Mouse (Mus musculus) heart, adult 8-10 months (tissue): ENCODE measurements around the gene Fez2. TPM values are rescaled to one million over a fixed set of nuclear protein-coding genes. Genes with fewer than 3 reads are reported as not detected.

Experiments used
- DNase-seq: peaks from one replicate; pipeline ENCODE4 v3.0.0; 2022; ENCODE audit warnings: low spot score
- total RNA-seq, 4 experiments: library from RNA; stranded (reverse); gene quantifications; 2 replicates each; pipeline ENCODE4 v1.2.4; 2022

The Fez2 gene
- 10 to 100 TPM; 77.0 to 92.6 (median 86.4) TPM for total RNA-seq

DNA sequence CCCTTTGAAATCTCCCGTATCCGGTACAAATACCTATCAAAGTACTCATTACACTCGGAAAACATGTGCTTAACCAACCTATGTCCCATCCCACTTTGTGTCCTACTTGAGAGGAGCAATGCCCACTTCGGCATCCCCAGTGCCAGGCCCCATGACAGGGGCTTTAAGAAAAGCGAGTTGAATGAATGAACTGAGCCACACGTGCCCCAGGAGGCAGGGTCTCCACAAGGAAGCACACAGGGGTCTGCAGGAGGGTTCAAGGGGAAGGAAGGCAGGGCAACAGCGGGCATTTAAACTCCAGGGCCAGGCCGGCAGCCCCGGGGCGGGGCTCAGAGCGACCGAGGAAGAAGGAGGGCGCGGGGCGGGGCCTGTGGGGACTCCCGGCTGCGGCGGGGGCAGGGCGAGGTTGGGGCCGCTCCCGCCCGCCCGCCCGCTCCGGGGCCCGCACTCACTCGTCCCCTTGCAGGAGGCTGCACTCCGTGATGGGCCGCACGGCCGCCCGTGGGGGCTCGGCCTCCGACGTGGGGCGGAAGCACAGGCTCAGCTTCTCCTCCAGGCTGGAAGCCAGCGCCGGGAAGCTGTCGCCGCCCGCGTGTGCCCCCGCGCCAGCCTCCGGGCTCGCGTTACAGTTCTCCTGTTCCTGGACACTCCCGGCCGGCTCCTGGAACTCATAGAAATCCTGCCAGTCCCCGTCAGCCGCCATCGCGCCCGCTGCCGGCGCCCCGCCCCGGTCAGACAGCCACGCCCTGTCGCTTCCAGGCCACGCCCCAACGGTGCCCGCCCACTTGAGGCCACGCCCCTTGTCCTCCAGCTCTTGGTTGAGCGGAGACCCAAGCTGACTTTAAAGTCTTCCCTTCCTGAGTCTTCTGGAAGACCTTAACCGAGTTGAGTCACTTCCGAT lies at the start of gene Fez2:
TSS of gene Fez2 (minus strand) at position 772 of the 901 bp plus-strand sequence.
- DNase-seq: peak; percentile 96

GRCm38 (mm10) chr17:78465500-78465899 lies 47.5 kb upstream of the Fez2 start:
- DNase-seq: no peak

DNA sequence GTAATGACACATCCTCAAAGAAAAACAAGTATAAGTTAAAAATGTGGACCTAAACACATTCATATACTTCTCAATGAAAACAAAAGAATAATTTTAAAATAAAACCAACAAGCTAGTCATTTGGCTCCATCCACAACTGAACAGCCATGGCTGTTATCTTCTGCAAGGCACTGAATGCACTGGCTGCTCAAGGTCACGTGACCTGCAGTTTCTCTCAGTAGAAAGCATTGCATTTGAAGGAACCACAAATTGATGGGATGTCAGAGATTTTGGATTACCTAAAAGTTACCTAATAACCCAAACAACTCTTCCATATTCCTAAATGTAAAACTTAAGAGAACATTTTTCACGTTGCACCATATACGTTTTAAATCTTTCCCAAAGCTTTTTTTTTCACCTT lies 47.1 kb upstream of the Fez2 start:
- DNase-seq: no peak

DNA sequence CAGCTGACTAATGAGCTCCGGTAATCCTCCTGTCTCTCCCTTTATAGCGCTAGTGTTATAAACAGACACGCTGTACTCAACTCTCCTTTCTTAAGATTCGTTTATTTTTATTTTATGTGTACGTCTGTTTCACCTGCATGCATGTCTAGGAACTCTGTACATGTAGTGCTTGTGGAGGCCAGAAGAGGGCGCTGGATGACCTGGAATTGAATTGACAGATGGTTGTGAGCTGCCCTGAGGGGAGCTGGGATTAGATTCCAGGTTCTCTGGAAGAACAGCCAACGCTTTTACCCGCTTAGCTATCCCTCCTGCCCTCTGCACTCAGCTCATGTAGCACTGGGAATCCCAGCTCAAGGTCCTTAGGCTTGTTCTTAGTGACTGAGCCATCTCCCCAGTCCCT lies 42.2 kb upstream of the Fez2 start:
- DNase-seq: no peak

DNA sequence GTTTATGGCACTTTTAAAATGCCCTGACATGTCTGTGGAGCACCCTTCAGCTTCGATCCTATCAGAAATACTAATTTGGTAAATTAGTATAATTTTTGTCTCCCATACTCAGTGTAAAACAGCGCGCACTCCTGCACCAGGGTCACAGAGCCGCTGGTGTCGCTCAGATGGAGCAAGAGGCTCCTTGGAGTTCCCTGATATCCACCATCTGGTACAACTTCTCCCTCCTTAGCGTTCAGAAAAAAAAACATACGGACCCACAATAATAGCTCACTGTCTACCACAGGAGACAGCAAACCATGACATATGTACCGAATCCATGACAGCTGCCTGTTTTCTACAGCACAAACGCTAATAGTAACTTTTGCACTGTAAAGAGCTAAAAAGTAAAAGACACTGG lies 37.6 kb upstream of the Fez2 start:
- no peak for DNase-seq

DNA sequence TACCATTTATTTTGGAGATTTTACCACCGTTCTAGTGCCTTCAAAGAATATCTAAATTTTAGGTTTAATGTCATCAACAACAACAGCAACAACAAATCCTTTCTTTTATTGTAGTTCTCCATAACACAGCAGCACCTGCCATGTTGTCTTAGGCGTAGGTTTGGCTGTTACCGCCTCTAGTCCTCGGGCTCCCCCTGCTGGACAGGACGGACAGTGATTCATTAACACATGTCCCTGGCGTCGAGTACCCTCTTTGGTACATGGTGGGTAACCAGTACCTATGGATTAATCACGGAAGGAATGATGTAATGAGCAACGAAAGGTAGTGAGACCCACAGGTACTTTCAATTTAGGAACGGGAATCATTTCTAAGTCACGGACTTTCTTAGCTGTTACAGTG lies 37.2 kb upstream of the Fez2 start:
- peak; percentile 77 for DNase-seq

DNA sequence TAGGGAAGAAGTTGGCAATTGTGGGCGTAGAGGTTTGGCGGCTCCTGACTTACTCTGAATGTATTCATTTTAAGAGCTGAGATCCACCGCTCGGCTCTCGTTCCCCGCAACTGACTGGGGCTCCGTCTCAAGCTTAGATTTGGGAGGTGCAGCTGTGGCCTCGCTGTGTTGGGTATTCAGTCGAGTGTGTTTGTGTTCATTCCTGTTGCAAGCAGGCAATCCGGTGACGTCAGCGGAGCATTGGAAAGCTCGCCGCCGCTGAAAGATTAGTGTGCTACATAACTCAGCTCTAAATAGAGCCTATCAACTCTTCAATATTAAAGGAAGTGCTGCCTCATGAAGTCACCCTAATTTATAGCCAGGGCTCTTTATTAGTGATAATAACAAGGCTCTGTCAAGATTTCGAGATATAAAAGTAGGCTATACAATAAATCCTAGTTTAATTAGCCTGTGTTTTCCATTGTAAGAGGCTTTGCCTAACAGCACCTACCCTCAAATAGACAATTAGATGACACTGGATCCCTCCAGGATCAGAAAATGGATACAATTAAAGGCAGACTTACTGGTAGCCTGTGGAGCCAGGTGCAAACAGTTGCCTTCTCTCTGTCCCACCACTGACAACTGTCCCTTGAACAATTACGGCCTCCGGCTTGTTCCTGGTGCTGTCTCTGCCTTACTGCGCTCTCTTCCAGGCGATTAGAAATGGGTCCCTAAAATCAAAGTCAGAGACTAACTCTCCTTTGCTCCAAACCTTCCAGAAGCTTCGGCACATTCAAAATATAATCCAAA lies 36.4 kb upstream of the Fez2 start:
- no peak for DNase-seq

GRCm38 (mm10) chr17:78453529-78453928 lies 35.6 kb upstream of the Fez2 start:
- no peak for DNase-seq

DNA sequence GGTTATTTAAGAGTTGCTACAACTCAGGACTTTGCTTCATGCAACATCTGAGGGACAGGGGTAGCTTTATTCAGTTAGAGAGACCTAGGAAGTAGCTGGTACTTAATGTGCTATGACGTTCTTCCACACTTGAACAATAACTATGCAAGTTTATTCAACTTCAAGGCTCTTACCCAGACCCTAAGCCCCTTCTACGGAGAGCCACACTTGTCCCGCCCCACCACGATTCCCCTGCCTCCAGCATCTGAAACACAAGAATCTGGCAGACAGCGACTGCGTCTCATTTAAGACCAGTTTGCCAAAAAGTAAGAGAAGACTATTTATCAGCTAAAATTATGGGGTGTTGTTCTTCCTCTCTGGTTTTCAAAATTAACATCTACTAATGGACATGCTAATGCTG lies 33.9 kb upstream of the Fez2 start:
- DNase-seq: no peak

GRCm38 (mm10) chr17:78451332-78451793 lies 33.4 kb upstream of the Fez2 start:
- DNase-seq: peak; percentile 33

DNA sequence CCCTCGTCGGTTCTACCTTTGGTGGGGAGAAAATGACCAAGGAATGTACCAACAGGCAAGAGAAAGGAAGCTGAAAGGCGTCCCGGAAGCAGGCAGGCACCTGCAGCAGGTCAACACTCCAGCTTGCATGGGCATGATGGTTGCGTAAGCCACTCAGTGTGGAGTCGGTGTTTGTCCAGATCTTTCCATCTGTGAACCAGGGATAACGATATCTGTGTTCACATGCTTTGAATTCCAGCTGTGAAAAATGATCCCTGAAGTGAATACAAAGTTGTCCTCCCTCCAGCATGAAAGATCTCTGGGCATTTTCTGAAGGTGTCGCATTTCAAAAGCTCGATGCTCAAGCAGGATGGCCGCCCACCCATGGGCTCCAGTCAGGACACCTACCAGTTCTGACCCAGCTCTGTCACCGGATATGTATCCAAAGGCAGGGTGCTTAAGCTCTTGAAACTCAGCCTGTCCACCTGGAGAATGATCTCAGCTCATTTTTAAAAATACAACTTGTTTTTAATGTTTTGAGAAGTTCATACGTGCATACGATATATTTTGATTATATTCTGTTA lies 31.8 kb upstream of the Fez2 start:
- DNase-seq: no peak

- no peak for DNase-seq
Measured at GRCm38 (mm10) chr17:78444826-78445225, 26.9 kb upstream of the Fez2 start.

GRCm38 (mm10) chr17:78440771-78441170 lies 22.8 kb upstream of the Fez2 start:
- DNase-seq: no peak

DNA sequence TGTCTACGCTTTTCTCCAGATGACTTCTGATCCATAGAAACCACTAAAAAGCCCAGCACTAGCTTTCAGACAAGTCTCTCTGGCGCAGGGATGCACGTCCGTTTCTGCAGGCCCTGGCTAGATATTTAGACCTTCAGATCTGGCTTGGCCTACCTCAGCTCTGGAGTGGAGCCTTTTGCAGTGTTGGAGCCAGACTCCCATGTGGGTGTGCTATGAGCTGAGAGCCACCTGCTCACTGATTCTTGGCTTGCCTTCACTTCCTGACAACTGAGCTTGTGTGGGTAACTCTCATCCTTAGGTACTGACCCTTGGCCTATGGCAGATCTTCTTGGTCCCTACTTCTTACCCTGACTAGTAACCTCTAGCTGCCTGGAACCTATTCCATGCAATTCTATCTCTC lies 19.2 kb upstream of the Fez2 start:
- no peak for DNase-seq

GRCm38 (mm10) chr17:78435661-78436060 lies 17.7 kb upstream of the Fez2 start:
- no peak for DNase-seq

DNA sequence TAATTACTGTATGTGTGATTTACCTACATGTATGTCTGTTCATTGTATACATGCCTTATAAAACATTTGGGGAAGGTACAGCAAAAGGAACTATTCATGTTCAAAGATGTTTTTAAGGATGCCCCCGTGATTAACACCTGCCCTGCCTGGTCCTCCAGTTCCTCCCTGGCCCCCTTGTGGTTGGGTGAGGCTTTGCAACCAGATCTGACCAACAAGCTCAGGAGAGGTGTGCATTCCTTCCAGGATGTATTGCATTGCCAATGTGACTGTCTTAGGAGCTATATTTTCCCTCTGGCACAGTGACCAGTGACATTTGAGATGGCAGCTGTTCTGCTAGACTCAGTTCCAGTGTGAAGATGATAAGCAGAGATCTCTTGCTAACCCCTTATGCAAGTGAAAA lies 16.8 kb upstream of the Fez2 start:
- peak; percentile 66 for DNase-seq

DNA sequence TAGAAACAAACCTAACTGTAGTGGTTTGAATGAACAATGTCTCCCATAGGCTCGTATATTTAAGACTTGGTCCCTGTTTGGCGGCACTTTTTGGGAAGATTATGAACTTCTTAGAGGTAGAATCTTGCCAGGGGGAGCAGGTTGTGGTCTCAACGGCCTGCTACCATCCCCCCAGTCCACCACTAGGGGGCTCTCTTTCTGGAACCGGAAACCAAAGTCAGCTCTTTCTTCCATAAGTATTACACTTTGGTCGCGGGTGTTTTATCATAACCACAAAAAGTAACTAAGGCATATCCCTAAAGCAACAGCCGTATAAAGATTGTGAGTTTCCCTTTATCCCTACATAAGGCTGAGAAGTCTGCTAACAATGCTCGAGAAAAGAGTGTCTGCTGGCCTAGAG lies 12.4 kb upstream of the Fez2 start:
- no peak for DNase-seq

GRCm38 (mm10) chr17:78429051-78429450 lies 11.1 kb upstream of the Fez2 start:
- DNase-seq: no peak

DNA sequence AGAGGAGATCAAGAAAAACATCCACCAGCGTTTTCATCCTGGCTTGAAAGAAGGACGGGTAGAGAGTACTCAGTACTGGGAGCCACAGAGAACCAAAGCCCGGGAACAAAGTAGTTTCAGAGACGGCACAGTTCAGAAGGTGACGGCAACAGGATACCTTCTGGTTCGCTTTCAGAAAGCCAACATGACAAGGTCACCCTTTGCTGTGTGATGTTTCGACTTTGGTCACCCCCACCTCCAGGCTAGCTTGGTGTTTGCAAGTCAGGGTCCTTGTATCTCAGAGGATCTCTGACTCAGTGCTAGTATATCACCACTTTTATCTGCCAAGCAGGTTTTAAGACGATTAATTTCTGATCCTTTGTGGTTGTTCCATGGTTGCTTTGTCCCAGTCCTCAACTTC lies 7.1 kb upstream of the Fez2 start:
- no peak for DNase-seq

DNA sequence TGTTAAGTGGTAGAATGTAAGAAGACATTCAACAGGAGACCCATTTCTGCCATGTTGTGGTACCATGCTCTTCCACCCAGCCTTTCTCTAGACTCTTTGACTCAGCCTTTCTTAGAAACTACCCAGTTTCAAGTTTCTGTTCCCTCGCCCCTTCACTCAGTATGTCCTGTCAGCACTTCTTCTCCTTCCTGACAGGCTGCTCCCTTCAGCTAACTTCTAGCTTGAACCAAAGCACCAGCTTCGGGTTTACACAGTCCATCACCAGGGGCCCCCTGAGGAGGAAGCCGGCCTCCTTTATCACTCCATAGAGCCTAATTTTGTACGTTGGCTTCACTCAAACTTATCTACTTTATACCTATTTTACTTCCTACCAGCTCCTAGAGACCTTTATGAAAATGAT lies 1.3 kb upstream of the Fez2 start:
- DNase-seq: no peak

DNA sequence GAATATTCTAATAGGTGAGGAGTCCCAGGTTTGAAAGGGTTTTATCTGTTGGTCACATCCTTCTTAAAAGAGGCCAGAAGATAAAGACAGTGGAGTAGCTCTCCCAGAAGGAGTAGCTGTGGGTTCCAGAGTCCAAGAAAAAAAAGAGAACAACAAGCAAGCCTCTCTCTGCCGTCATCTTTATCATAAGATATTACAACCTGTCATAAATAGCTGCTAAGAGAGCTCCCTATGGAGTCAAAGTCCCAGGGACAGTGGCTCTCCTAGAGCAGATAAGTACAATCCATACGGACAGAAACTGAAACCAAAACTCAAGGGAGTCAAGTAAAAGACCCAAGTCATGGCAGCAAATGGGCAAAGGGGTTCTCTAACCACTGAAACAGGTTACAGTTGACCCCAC lies 2.7 kb downstream of the Fez2 start:
- no peak for DNase-seq

DNA sequence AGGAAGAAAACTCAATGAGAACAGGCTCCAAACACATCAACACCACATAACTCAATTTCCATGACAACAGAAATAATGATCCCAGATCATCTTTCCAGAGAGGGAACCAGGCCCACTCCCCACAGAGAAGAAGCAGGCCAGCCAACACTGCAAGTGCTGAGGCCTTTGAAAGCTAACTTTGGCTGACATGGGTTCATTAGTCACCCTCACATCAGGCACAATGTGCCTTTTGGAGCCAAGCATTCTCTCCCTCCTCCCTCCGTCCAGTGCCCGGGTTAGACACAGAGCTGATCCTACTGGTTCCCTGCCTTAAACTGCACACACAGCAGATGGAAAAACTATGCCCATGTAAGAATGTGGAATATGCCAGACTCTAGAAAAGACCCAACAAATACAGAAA lies 8.1 kb downstream of the Fez2 start:
- no peak for DNase-seq
